Mouse (Mus musculus): ENCODE data around the gene Cenpu. TPM values are rescaled to one million over a fixed set of nuclear protein-coding genes. Genes with fewer than 3 reads are reported as not detected.

The Cenpu gene
- polyA plus RNA-seq, 1 experiment from 2014 or later: 9.7 TPM

- 80% methylated on average over 8 of the region's 8 CpGs for WGBS
- DNase-seq (ENCODE audit: low spot score): no peak
Measured at GRCm38 (mm10) chr8:46593067-46593466, 41.2 kb downstream of the Cenpu start.

GRCm38 (mm10) chr8:46593772-46594171, 41.9 kb downstream of the Cenpu start:
- Histone ChIP-seq H3K27me3 (ENCODE audit: insufficient read depth, low read length) (no peaks in the 10 kb centered on the region), H3K4me1 (replicated peaks; ENCODE audit: insufficient read depth, low read length) (no peaks in the 10 kb centered on the region), H3K9ac (ENCODE audit: low read depth, low read length) (no peak overlapping the region), H3K4me2 (ENCODE audit: low read length) (no peak overlapping the region), H3K36me3 (ENCODE audit: insufficient read depth, low read length) (no peaks in the 10 kb centered on the region), H3K4me3 (replicated peaks; ENCODE audit: low read depth, low read length) (no peak overlapping the region), H3K27ac (no peak overlapping the region), H3K9me3 (replicated peaks; ENCODE audit: low read length) (no peaks in the 10 kb centered on the region)
- no peak for DNase-seq (ENCODE audit: low spot score)
- WGBS: 80% methylated on average over 2 of the region's 2 CpGs
- no peak for ATAC-seq (replicated peaks; ENCODE audit: low FRiP score, low read depth)
- no peak for TF ChIP-seq CTCF (IDR thresholded peaks at IDR 0.05; ENCODE audit: low read depth)

More at GRCm38 (mm10) chr8:46593067-46593466, 41.2 kb downstream of the Cenpu start:
- TF ChIP-seq CTCF (IDR thresholded peaks at IDR 0.05; ENCODE audit: low read depth): no peak
- no peak overlapping the region for H3K9ac ChIP-seq (ENCODE audit: low read depth, low read length)
- H3K27ac ChIP-seq: no peak overlapping the region
- no peaks in the 10 kb centered on the region for H3K36me3 ChIP-seq (ENCODE audit: insufficient read depth, low read length)
- no peak overlapping the region for H3K4me2 ChIP-seq (ENCODE audit: low read length)
- no peak for ATAC-seq (replicated peaks; ENCODE audit: low FRiP score, low read depth)
- H3K9me3 ChIP-seq (replicated peaks; ENCODE audit: low read length): no peaks in the 10 kb centered on the region
- no peaks in the 10 kb centered on the region for H3K4me1 ChIP-seq (replicated peaks; ENCODE audit: insufficient read depth, low read length)
- H3K4me3 ChIP-seq (replicated peaks; ENCODE audit: low read depth, low read length): no peak overlapping the region
- no peaks in the 10 kb centered on the region for H3K27me3 ChIP-seq (ENCODE audit: insufficient read depth, low read length)

GRCm38 (mm10) chr8:46595593-46595992, 43.8 kb downstream of the Cenpu start:
- Histone ChIP-seq H3K27me3 (ENCODE audit: insufficient read depth, low read length) (no peaks in the 10 kb centered on the region), H3K9ac (ENCODE audit: low read depth, low read length) (no peak overlapping the region), H3K4me1 (replicated peaks; ENCODE audit: insufficient read depth, low read length) (no peaks in the 10 kb centered on the region), H3K4me2 (ENCODE audit: low read length) (no peak overlapping the region), H3K9me3 (replicated peaks; ENCODE audit: low read length) (no peaks in the 10 kb centered on the region), H3K27ac (no peak overlapping the region), H3K4me3 (replicated peaks; ENCODE audit: low read depth, low read length) (no peak overlapping the region), H3K36me3 (ENCODE audit: insufficient read depth, low read length) (0 out of 2 replicates have a peak, but pooled peaks cover 2% of the 10 kb centered on the region)
- ATAC-seq (replicated peaks; ENCODE audit: low FRiP score, low read depth): no peak
- no peak for TF ChIP-seq CTCF (IDR thresholded peaks at IDR 0.05; ENCODE audit: low read depth)
- WGBS: 94% methylated on average over 2 of the region's 2 CpGs
- no peak for DNase-seq (ENCODE audit: low spot score)

- Histone ChIP-seq H3K9me3 (replicated peaks; ENCODE audit: low read length) (no peaks in the 10 kb centered on the region), H3K4me3 (replicated peaks; ENCODE audit: low read depth, low read length) (no peak overlapping the region), H3K27ac (no peak overlapping the region), H3K36me3 (ENCODE audit: insufficient read depth, low read length) (0 out of 2 replicates have a peak, but pooled peaks cover 2% of the 10 kb centered on the region), H3K4me2 (ENCODE audit: low read length) (no peak overlapping the region), H3K9ac (ENCODE audit: low read depth, low read length) (no peak overlapping the region), H3K27me3 (ENCODE audit: insufficient read depth, low read length) (no peaks in the 10 kb centered on the region), H3K4me1 (replicated peaks; ENCODE audit: insufficient read depth, low read length) (no peaks in the 10 kb centered on the region)
- 81% methylated on average over 2 of the region's 2 CpGs for WGBS
- ATAC-seq (replicated peaks; ENCODE audit: low FRiP score, low read depth) (no peak), DNase-seq (ENCODE audit: low spot score) (no peak)
- TF ChIP-seq CTCF (IDR thresholded peaks at IDR 0.05; ENCODE audit: low read depth): no peak
Measured at GRCm38 (mm10) chr8:46596530-46596929, 44.7 kb downstream of the Cenpu start.

- no peak for DNase-seq (ENCODE audit: low spot score)
- WGBS: 83% methylated on average over 2 of the region's 2 CpGs
- H3K27me3 ChIP-seq (ENCODE audit: insufficient read depth, low read length): no peaks in the 10 kb centered on the region
- no peak for TF ChIP-seq CTCF (IDR thresholded peaks at IDR 0.05; ENCODE audit: low read depth)
- H3K36me3 ChIP-seq (ENCODE audit: insufficient read depth, low read length): 0 out of 2 replicates have a peak, but pooled peaks cover 2% of the 10 kb centered on the region
- H3K27ac ChIP-seq: no peak overlapping the region
- H3K4me1 ChIP-seq (replicated peaks; ENCODE audit: insufficient read depth, low read length): no peaks in the 10 kb centered on the region
- no peak overlapping the region for H3K4me3 ChIP-seq (replicated peaks; ENCODE audit: low read depth, low read length)
- ATAC-seq (replicated peaks; ENCODE audit: low FRiP score, low read depth): no peak
- no peak overlapping the region for H3K9ac ChIP-seq (ENCODE audit: low read depth, low read length)
- no peaks in the 10 kb centered on the region for H3K9me3 ChIP-seq (replicated peaks; ENCODE audit: low read length)
- no peak overlapping the region for H3K4me2 ChIP-seq (ENCODE audit: low read length)
Measured at GRCm38 (mm10) chr8:46597411-46597810, 45.6 kb downstream of the Cenpu start.

DNA sequence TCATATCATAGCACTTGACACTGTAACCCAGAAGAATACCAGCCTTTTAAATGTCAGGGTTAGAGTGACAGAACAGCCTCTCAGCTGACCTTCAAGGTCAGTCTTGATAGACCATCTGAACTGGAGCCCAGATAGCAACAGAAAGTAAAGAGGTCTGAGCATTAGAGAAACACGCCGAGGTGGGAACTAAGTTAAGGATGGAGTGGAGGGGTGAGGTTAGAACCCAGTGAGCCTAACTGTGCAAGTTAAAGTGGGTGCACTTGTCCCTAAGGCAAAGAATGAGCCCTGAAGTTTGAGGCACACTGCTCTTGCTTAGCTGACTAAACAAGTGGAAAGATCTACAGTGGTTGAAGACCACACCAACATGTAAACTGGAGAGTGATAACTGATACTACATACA, 46.3 kb downstream of the Cenpu start:
- H3K9me3 ChIP-seq (replicated peaks; ENCODE audit: low read length): no peaks in the 10 kb centered on the region
- TF ChIP-seq CTCF (IDR thresholded peaks at IDR 0.05; ENCODE audit: low read depth): no peak
- no peak for DNase-seq (ENCODE audit: low spot score)
- H3K27me3 ChIP-seq (ENCODE audit: insufficient read depth, low read length): no peaks in the 10 kb centered on the region
- no peak overlapping the region for H3K4me3 ChIP-seq (replicated peaks; ENCODE audit: low read depth, low read length)
- no peak for ATAC-seq (replicated peaks; ENCODE audit: low FRiP score, low read depth)
- no peak overlapping the region for H3K4me2 ChIP-seq (ENCODE audit: low read length)
- H3K36me3 ChIP-seq (ENCODE audit: insufficient read depth, low read length): 0 out of 2 replicates have a peak, but pooled peaks cover 5% of the 10 kb centered on the region
- H3K4me1 ChIP-seq (replicated peaks; ENCODE audit: insufficient read depth, low read length): no peaks in the 10 kb centered on the region
- no peak overlapping the region for H3K9ac ChIP-seq (ENCODE audit: low read depth, low read length)
- 85% methylated on average over 2 of the region's 2 CpGs for WGBS
- H3K27ac ChIP-seq: no peak overlapping the region

- no peak for TF ChIP-seq CTCF (IDR thresholded peaks at IDR 0.05; ENCODE audit: low read depth)
- WGBS: 98% methylated on average over 5 of the region's 5 CpGs
- H3K9ac ChIP-seq (ENCODE audit: low read depth, low read length): no peak overlapping the region
- no peak for DNase-seq (ENCODE audit: low spot score)
- H3K36me3 ChIP-seq (ENCODE audit: insufficient read depth, low read length): 0 out of 2 replicates have a peak, but pooled peaks cover 5% of the 10 kb centered on the region
- H3K4me2 ChIP-seq (ENCODE audit: low read length): no peak overlapping the region
- H3K27ac ChIP-seq: no peak overlapping the region
- no peaks in the 10 kb centered on the region for H3K27me3 ChIP-seq (ENCODE audit: insufficient read depth, low read length)
- no peak overlapping the region for H3K4me3 ChIP-seq (replicated peaks; ENCODE audit: low read depth, low read length)
- ATAC-seq (replicated peaks; ENCODE audit: low FRiP score, low read depth): no peak
- H3K9me3 ChIP-seq (replicated peaks; ENCODE audit: low read length): no peaks in the 10 kb centered on the region
- no peaks in the 10 kb centered on the region for H3K4me1 ChIP-seq (replicated peaks; ENCODE audit: insufficient read depth, low read length)
Measured at GRCm38 (mm10) chr8:46598753-46599152, 46.9 kb downstream of the Cenpu start.
